Mouse (Mus musculus) erythroblast, embryonic 14.5 days (primary cell): Measurements from ENCODE around the gene Aldh16a1. TPM values are rescaled to one million over a fixed set of nuclear protein-coding genes. Genes with fewer than 3 reads are reported as not detected.

Experiments used
- H3K27me3 ChIP-seq: 2 replicates; pipeline ENCODE4 v1.6.1; 2012; ENCODE audit warnings: inconsistent platforms; ENCODE audit not compliant: control insufficient read depth
- H3K36me3 ChIP-seq: 2 replicates; pipeline ENCODE4 v1.6.1; 2012; ENCODE audit warnings: mild to moderate bottlenecking, inconsistent platforms; ENCODE audit not compliant: control insufficient read depth
- H3K4me1 ChIP-seq: 2 replicates; pipeline ENCODE4 v1.6.1; 2012; ENCODE audit warnings: inconsistent platforms; ENCODE audit not compliant: control insufficient read depth
- H3K4me3 ChIP-seq: replicated peaks from 2 replicates; pipeline ENCODE3; 2012; ENCODE audit warnings: moderate library complexity, mild to moderate bottlenecking, inconsistent platforms
- H3K9me3 ChIP-seq: 2 replicates; pipeline ENCODE4 v1.6.1; 2012; ENCODE audit warnings: low read length, inconsistent platforms, mixed read lengths; ENCODE audit not compliant: control insufficient read depth
- GATA1 ChIP-seq: IDR thresholded peaks from 2 replicates; pipeline ENCODE4 v1.6.1; 2012; ENCODE audit warnings: low read length, inconsistent platforms, mixed read lengths
- TAL1 ChIP-seq: IDR thresholded peaks from 3 replicates; pipeline ENCODE4 v1.6.1; 2012; ENCODE audit warnings: low read length, inconsistent platforms, mixed read lengths
- polyA plus RNA-seq: library from polyadenylated mRNA; stranded (reverse); fragments of >175 nt; gene quantifications from 2 replicates; pipeline ENCODE4 v1.2.3, GENCODE M21; 2012

Aldh16a1 gene
- polyA plus RNA-seq, 1 experiment = 16.3 TPM

DNA sequence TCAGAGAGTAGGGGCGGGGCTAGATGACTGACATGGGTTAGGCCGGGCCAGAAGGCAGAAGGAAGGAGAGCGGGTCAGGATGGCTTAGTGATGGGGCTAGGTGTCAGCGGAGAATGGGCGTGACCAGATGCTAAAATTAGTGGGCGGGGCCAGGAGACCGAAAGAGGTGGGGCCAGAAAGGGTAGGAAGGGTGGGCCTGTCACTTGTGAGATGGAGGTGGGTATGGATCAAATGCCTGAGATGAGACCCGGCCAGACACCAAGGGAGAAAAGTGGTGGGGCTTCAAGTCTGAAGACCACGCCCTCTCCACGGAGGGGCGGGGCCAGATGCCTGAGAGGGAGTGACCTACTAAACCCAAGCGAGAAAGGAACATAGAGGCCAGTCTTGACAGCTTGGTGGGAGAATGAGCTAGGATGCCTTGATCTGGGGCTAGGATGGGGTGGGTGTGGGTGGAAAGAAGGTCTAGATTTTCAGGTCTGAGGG, 19.8 kb downstream of the Aldh16a1 start:
- Histone ChIP-seq H3K4me1 (peaks cover 76% of the 10 kb centered on the region), H3K36me3 (peaks cover 18% of the 10 kb centered on the region), H3K9me3 (no peaks in the 10 kb centered on the region; the same call in 1 of the 2 replicates), H3K4me3 (peak overlapping the region; percentile 76), H3K27me3 (no peaks in the 10 kb centered on the region)
- TF ChIP-seq TAL1 (no peak), GATA1 (no peak)

DNA sequence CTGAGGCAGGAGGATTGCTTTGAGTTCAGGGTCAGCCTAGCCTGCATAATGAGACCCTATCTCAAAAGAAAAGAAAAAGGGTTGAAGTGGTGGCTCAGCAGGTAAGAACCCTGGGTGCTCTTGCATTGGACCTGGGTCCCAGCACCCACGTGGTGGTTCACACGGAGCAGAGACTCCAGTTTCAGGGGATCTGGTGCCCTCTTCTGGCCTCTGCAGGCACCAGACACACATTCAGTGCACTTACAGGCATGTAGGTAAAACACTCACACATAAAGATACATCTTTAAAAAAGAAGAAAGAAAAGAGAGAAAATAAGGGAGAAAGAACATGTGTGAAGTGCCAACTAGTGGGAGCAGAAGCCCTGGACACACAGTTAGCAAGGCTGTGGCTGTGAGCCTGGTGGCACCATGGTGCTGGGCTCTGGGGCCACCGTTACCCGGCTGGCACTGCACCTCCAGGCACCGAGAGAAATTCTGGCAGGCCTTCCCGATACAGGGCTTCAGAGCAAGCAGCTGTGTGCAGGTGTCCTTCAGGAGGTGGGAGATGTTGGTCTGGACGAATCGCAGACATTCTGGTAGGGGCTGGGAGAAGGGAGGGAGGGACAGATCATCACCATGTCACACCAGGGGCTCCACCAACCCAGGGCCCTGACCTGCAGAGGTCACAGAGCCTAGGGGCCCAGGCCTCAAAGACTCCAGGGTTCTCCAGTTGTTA, 20.8 kb downstream of the Aldh16a1 start:
- Histone ChIP-seq H3K9me3 (no peaks in the 10 kb centered on the region; the same call in 1 of the 2 replicates), H3K4me3 (no peak overlapping the region), H3K4me1 (peaks cover 77% of the 10 kb centered on the region), H3K27me3 (no peaks in the 10 kb centered on the region), H3K36me3 (peaks cover 18% of the 10 kb centered on the region)
- TF ChIP-seq GATA1 (no peak), TAL1 (no peak)

DNA sequence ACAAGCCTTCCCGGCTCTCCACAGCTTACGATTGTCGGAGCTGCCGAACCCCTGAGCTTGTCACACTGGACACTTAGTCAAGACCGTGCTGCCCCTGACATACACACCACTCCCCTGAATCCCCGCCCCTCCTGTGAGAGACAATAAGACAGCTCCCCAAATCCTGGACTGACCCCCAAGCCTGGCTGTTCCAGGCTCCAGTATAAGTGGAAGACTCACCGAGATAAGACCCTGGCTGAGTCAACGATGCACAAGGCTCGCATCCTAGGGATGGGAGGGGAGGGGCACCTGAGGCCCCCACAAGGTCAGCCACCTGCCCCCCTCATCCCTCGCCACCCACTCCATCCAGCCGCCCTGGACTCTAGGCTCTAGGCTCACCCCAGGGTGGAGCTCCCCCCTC, 22.5 kb downstream of the Aldh16a1 start:
- no peaks in the 10 kb centered on the region; the same call in 1 of the 2 replicates for H3K9me3 ChIP-seq
- no peak overlapping the region for H3K4me3 ChIP-seq
- no peak for TF ChIP-seq TAL1
- TF ChIP-seq GATA1 = no peak
- peaks cover 72% of the 10 kb centered on the region for H3K4me1 ChIP-seq
- no peaks in the 10 kb centered on the region for H3K27me3 ChIP-seq
- H3K36me3 ChIP-seq = peaks cover 28% of the 10 kb centered on the region

DNA sequence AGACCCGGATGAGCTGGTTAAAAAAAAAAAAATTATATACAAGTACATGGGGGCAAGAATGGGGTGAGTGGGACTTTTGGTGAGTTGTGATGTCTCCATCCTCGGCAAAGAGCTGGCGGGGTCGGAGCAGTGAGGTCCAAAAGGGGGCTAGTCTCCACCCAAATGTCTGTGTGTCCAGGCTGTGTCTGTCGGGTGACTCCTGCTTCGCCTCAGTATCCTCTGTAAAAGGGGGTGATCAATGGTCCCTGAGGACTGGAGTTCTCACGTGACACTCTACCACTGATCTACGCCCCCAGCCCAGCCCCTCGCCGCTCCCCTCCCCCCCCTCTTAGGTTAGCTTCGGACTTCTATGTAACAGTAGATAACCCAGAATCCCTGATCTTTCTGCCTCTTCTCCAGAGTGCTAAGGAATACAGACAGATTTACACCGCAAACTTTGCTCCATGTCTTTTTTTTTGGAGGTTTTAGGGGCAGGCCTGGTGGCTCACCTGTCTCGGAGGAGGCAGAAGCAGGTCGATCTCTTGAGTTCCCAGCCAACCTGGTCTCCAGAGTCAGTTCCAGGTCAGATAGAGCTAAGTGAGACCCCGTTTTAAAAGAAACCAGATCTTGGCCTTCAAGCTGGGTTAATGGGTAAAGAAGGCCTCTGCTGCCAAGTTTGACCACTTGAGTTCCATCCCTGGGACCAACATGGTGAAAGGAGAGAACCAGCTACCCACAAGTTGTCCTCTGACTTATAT, 24.4 kb downstream of the Aldh16a1 start:
- Histone ChIP-seq H3K36me3 (peaks cover 47% of the 10 kb centered on the region), H3K9me3 (no peaks in the 10 kb centered on the region; the same call in 1 of the 2 replicates), H3K27me3 (no peaks in the 10 kb centered on the region), H3K4me1 (peaks cover 72% of the 10 kb centered on the region), H3K4me3 (peak overlapping the region; percentile 97)
- no peak for TF ChIP-seq TAL1
- TF ChIP-seq GATA1 = no peak

DNA sequence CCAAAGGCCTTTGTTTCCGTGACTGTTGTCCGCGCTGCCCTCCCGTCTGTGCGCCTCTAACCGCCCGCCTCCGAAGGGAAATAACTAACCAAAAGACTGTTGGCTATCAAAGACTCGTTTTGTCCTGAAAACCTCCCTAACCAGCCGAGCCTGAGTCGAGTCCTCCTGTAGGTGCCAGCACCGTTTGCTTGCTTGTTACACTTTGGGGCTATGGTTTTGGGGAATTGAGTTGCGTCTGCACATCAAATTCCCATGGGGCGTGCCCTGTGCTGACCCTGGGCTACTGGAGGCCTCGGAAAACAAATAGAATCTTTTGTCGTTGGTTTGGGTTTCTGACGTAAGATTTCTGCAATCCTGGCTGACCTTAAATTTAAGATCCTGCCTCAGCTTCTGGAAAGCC, 25.1 kb downstream of the Aldh16a1 start:
- Histone ChIP-seq H3K9me3 (no peaks in the 10 kb centered on the region; the same call in 1 of the 2 replicates), H3K4me1 (peaks cover 72% of the 10 kb centered on the region), H3K36me3 (peaks cover 50% of the 10 kb centered on the region), H3K4me3 (peak overlapping the region; percentile 97), H3K27me3 (no peaks in the 10 kb centered on the region)
- TF ChIP-seq GATA1 (no peak), TAL1 (no peak)

DNA sequence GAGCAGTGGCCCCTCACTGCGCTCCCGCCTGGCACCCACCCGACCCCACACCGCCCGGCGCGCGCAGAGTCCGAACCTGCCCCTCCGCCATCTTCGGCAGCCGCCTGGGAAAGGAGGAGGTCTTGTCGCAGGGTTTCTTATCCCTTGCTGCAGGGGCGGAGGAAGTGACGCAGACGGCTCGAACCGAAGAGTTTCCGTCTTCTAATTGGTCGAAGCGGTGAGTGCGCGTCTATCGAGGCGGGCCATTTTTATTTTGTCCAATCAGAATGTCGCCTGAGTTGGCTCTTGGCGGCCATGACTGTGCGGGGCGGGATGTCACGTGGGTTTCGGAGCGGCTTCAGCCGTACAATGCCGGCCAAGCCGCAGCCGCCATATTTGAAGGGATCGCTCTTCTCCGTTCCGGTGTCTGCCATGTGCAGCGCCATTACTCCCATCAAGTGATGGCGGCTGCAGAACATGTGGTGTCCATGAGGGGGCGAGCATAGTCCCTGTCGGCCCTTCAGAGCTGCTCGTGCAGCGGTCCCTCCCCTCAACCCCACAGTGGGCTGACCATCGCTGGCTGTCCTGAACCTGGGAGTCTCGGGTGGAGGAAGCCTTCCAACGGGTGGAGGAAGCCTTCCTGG, 25.6 kb downstream of the Aldh16a1 start, which contains the start of gene Rpl13a:
Gene Rpl13a (minus strand): TSS at position 138 of the 623 bp plus-strand sequence.
- Histone ChIP-seq H3K4me3 (peak within 1 kb of the TSS; percentile 97), H3K9me3 (no peaks in the 10 kb centered on the region; the same call in 1 of the 2 replicates), H3K36me3 (peaks cover 49% of the 10 kb centered on the region), H3K27me3 (no peaks in the 10 kb centered on the region), H3K4me1 (peaks cover 70% of the 10 kb centered on the region)
- TF ChIP-seq TAL1 (no peak), GATA1 (no peak)

DNA sequence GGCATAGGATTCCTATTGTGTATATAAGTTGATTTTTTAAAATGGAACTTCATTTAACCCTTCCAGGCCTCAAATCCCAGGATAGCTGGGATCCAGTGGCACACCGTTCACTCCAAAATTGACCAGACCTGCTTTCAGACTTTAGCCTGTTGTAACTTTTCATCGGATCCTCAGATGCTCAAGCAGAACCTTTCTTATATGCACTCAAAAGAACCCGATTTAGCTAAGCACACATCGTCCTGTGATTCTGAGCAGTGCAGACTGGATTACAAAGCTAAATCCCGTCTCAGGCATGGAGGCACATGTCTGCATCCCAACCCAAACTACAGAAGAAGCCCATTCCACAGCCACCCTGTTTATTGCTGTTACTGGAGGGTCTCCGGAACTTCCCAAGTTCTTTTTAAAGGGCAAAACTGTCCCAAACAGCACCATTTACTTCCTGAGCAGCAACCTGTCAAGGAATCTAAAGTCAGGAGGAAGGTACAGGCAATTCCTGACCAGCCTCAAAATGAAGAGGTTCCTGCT, 26.6 kb downstream of the Aldh16a1 start:
- Histone ChIP-seq H3K27me3 (no peaks in the 10 kb centered on the region), H3K9me3 (no peaks in the 10 kb centered on the region), H3K4me3 (peak overlapping the region; percentile 97), H3K36me3 (peaks cover 48% of the 10 kb centered on the region), H3K4me1 (peaks cover 78% of the 10 kb centered on the region)
- TF ChIP-seq GATA1 (no peak), TAL1 (no peak)

DNA sequence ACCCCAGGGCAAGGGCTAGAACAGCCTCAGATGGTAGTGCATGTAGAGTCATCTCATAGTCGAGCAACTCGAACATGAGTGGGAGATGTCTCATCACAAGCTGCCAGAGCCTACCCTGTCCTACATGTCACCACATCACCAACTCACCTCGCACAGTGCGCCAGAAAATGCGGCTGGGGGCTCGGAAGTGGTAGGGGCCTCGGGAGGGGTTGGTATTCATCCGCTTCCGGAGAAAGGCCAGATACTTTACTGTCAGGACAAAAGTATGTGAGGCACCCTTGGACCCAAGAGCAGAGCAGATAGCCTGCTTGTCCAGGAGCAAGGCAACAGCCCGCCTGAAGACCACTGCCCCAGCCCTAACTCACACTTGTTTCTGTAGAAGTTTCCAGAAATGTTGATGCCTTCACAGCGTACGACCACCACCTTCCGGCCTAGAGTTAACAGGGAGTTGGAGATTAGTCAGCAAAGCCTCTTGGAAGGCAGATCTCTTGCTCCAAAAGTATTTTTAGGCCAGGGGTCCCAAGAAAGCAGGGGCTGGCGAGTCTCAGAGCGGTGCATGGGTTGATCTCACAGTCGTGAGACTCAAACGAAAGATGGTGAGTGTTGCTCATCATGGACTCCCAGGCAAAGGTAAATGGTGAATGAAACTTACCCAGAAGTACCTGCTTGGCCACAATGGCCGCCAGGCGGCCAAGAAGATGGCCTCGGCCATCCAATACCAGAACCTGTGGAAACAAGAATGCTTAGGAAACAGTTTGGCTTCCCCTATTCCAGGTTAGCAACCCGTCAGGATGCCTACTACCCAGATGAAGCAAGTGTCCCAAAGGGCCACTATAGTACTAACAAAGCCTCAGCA, 27.3 kb downstream of the Aldh16a1 start:
- Histone ChIP-seq H3K36me3 (peaks cover 50% of the 10 kb centered on the region), H3K4me1 (peaks cover 79% of the 10 kb centered on the region), H3K9me3 (no peaks in the 10 kb centered on the region), H3K27me3 (no peaks in the 10 kb centered on the region), H3K4me3 (peak overlapping the region; percentile 97)
- TF ChIP-seq TAL1 = no peak
- TF ChIP-seq GATA1 = no peak
